Mouse (Mus musculus) urinary bladder, adult 18-20 months (tissue): ENCODE data around the gene Dolpp1.

Experiments used
- DNase-seq, 2 experiments: peaks; one replicate each; pipeline ENCODE4 v3.0.0; 2022; ENCODE audit warnings: low spot score in 2 of 2, mixed read lengths in 2 of 2

Gene Dolpp1

GRCm38 (mm10) chr2:30392114-30392576, at the start of gene Dolpp1:
TSS of gene Dolpp1 (plus strand) at chr2:30392254.
- DNase-seq: peak; percentile 93 to 94

- DNase-seq: no peak
Observed at GRCm38 (mm10) chr2:30342544-30342943, 49.5 kb upstream of the Dolpp1 start.

GRCm38 (mm10) chr2:30343601-30344137, 48.4 kb upstream of the Dolpp1 start:
- no peak for DNase-seq

GRCm38 (mm10) chr2:30345971-30346676, 45.9 kb upstream of the Dolpp1 start:
- DNase-seq: no peak

- DNase-seq: no peak
Observed at GRCm38 (mm10) chr2:30349196-30349595, 42.9 kb upstream of the Dolpp1 start.

GRCm38 (mm10) chr2:30351149-30351548, 40.9 kb upstream of the Dolpp1 start:
- DNase-seq: no peak

- no peak for DNase-seq
Observed at GRCm38 (mm10) chr2:30355861-30356260, 36.2 kb upstream of the Dolpp1 start.

GRCm38 (mm10) chr2:30356266-30356665, 35.8 kb upstream of the Dolpp1 start:
- DNase-seq: no peak

GRCm38 (mm10) chr2:30356906-30357305, 35.1 kb upstream of the Dolpp1 start:
- DNase-seq: no peak

- peak in 1 of 2 experiments; percentile 69 for DNase-seq
Observed at GRCm38 (mm10) chr2:30357552-30358510, 34.2 kb upstream of the Dolpp1 start.

GRCm38 (mm10) chr2:30358533-30359531, 33.2 kb upstream of the Dolpp1 start, which contains the start of gene Sh3glb2:
TSS of gene Sh3glb2 (minus strand) at chr2:30359337.
- peak; percentile 62 to 68 for DNase-seq

GRCm38 (mm10) chr2:30360626-30361025, 31.4 kb upstream of the Dolpp1 start:
- no peak for DNase-seq

- DNase-seq: no peak
Observed at GRCm38 (mm10) chr2:30362865-30363264, 29.2 kb upstream of the Dolpp1 start.

- peak; percentile 96 to 99 for DNase-seq
Observed at GRCm38 (mm10) chr2:30363773-30364650, 28.0 kb upstream of the Dolpp1 start, which contains the start of gene Miga2. TSS of gene Miga2 (plus strand) at chr2:30364233.

- DNase-seq: no peak
Observed at GRCm38 (mm10) chr2:30365281-30366069, 26.6 kb upstream of the Dolpp1 start.

GRCm38 (mm10) chr2:30366203-30366602, 25.9 kb upstream of the Dolpp1 start:
- no peak for DNase-seq

- DNase-seq: no peak
Observed at GRCm38 (mm10) chr2:30371544-30371943, 20.5 kb upstream of the Dolpp1 start.

GRCm38 (mm10) chr2:30372726-30373125, 19.3 kb upstream of the Dolpp1 start:
- no peak for DNase-seq

- no peak for DNase-seq
Observed at GRCm38 (mm10) chr2:30375893-30376292, 16.2 kb upstream of the Dolpp1 start.
